Comparison of ENCODE assay signal across 9 mouse cellular contexts in the genomic region with DNA sequence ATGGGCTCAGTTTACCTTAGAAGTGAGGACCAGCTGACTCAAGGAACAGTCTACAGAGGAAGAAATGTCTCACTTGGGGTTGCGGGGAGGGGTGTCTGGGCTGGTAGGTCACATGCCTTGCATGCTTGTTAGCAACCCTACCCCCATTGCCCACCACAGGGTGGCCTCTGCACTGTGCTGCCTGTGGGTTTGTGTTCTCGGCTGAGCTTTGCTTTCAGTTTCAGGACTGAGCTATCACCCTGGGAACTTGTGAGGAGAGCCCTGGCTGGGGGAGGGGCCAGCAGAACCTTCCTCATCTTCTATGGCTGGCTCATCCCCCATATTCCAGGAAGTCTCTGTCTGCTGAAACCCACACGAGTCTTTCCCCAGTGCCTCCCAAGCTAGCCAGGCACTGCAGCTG. TPM values are rescaled to one million over a fixed set of nuclear protein-coding genes. Genes with fewer than 3 reads are reported as not detected.
DNase-seq lines count a peak whose midpoint lies in the region; ATAC-seq lines count a peak whose summit lies in the region.
"Had no signal": no experiment of that assay in that cellular context is flagged by ENCODE, and none has a peak within 500 bp of the region (broad histone marks: within the 10 kb centered on the region; RNA-seq: fewer than 3 reads in every experiment).

No protein-coding gene starts in this region.

- no peaks in the 10 kb centered on the region for H3K36me3 ChIP-seq in forebrain, embryonic 14.5 days (ENCODE audit: control insufficient read depth, insufficient read depth, low read length)
- H3K36me3 ChIP-seq: limb, embryonic 12.5 days had no signal

- no peaks in the 10 kb centered on the region for H3K4me1 ChIP-seq in forebrain, embryonic 14.5 days (ENCODE audit: control insufficient read depth, insufficient read depth, low read length)
- H3K4me1 ChIP-seq: limb, embryonic 12.5 days had no signal

- H3K9me3 ChIP-seq in forebrain, embryonic 14.5 days (replicated peaks; ENCODE audit: control insufficient read depth, low read length): no peaks in the 10 kb centered on the region
- H3K9me3 ChIP-seq: limb, embryonic 12.5 days had no signal

- H3K4me2 ChIP-seq in forebrain, embryonic 14.5 days (ENCODE audit: low read length): no peak overlapping the region
- H3K4me2 ChIP-seq: limb, embryonic 12.5 days had no signal

- peak; percentile 70 for ATAC-seq in monocyte, adult 5-6 weeks (replicated peaks; ENCODE audit: insufficient number of reproducible peaks, low FRiP score, low TSS enrichment, poor library complexity, severe bottlenecking)
- ATAC-seq in forebrain, embryonic 14.5 days: no peak

- WGBS in forebrain, embryonic 14.5 days: 61% methylated on average over 3 of the region's 3 CpGs

- no peak overlapping the region for H3K27ac ChIP-seq in forebrain, embryonic 14.5 days (ENCODE audit: low read depth, low read length)
- H3K27ac ChIP-seq: limb, embryonic 12.5 days had no signal

- peak; percentile 27 to 55 for DNase-seq in adrenal gland, postnatal 36 days
- no peak for DNase-seq in adrenal gland, adult 18-20 months (ENCODE audit: low spot score in 2 of 2)
- DNase-seq in fibroblast of lung, adult 2 months (ENCODE audit: low read depth): peak; percentile 51
- DNase-seq in kidney, postnatal 14 days: peak; percentile 40
- no peak for DNase-seq in frontal cortex, adult 2 months (ENCODE audit: extremely low spot score in 1 of 2, low spot score in 1 of 2)
- no peak for DNase-seq in forebrain, embryonic 14.5 days (ENCODE audit: low spot score)
- no peak for DNase-seq in right cerebral cortex, postnatal 10 days (ENCODE audit: low spot score in 2 of 2)

- no peak overlapping the region for H3K4me3 ChIP-seq in forebrain, embryonic 14.5 days (ENCODE audit: low read depth, low read length)
- H3K4me3 ChIP-seq: limb, embryonic 12.5 days had no signal

- H3K9ac ChIP-seq in forebrain, embryonic 14.5 days (ENCODE audit: low read length): no peak overlapping the region
- H3K9ac ChIP-seq: limb, embryonic 12.5 days had no signal

- no peaks in the 10 kb centered on the region for H3K27me3 ChIP-seq in forebrain, embryonic 14.5 days (replicated peaks; ENCODE audit: control insufficient read depth, insufficient read depth, low read length)
- H3K27me3 ChIP-seq: limb, embryonic 12.5 days had no signal

RNA-seq across cellular contexts. Expression of gene Elf4, which starts 38.3 kb away (rescaled TPM):
- 10 to 100 TPM; 10.9 to 19.1 TPM for total RNA-seq in adrenal gland, postnatal 36 days (2021)
- total RNA-seq in adrenal gland, adult 18-20 months (2021): 10 to 100 TPM in 1 of 2 experiments, 1 to 10 TPM in 1; 9.9 to 14.6 TPM
- 35.9 to 86.3 TPM (median 41.4 TPM) in 3 replicates for total RNA-seq in monocyte, adult 5-6 weeks (2017)
- polyA plus RNA-seq in frontal cortex, adult 2 months (2012; rRNA removed): 0.84 and 1.0 TPM in 2 replicates
- 0.57 and 0.69 TPM in 2 replicates for polyA plus RNA-seq in forebrain, embryonic 14.5 days (2014; fragmentation: Nextera tagmentation; extraction: Ambion mirVana)

Comparison
In these comparisons a context has a peak if more than half of its experiments do, and no peak if none do; other contexts are left out.
1. DNase-seq: peak in adrenal gland, postnatal 36 days (2 of 2), fibroblast of lung, adult 2 months (single experiment) and kidney, postnatal 14 days (single experiment); none in adrenal gland, adult 18-20 months (0 of 2), frontal cortex, adult 2 months (0 of 2), forebrain, embryonic 14.5 days (single experiment) and right cerebral cortex, postnatal 10 days (0 of 2).